Mouse (Mus musculus) urinary bladder, postnatal 10 days (tissue): Measurements from ENCODE around the gene Naxd.
"Not testable (repeated sequence)": the region's sequence is repeated elsewhere in the genome, so short reads cannot be mapped to it uniquely, and the experiment has no call there.

Source experiments
- DNase-seq: peaks from one replicate; pipeline ENCODE4 v3.0.0; 2022; ENCODE audit warnings: low spot score

Naxd gene

DNA sequence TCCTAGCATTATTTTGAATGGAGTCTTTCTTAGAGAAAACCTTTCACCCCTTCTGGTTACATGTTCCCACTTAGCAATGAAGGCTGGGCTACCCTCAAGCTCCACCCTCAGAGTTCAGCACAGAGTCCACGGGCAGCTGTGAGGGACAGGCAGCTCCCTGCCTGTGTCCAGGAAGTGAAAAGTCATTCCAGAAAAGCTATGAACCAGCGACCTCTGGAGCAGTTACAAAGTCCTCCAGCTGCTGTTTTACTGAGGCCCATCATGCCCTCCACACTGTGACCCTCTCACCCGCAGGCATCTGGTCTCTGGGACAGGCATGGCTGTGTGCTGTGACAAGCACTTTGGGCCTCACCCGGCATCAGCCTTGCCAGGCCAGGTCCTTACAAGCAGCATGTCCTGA is 24.2 kb upstream of the Naxd start:
- no peak for DNase-seq

GRCm38 (mm10) chr8:11475397-11475796 is 21.9 kb upstream of the Naxd start:
- DNase-seq: no peak

- DNase-seq: no peak
These were observed 21.4 kb upstream of the Naxd start for GRCm38 (mm10) chr8:11475876-11476275.

DNA sequence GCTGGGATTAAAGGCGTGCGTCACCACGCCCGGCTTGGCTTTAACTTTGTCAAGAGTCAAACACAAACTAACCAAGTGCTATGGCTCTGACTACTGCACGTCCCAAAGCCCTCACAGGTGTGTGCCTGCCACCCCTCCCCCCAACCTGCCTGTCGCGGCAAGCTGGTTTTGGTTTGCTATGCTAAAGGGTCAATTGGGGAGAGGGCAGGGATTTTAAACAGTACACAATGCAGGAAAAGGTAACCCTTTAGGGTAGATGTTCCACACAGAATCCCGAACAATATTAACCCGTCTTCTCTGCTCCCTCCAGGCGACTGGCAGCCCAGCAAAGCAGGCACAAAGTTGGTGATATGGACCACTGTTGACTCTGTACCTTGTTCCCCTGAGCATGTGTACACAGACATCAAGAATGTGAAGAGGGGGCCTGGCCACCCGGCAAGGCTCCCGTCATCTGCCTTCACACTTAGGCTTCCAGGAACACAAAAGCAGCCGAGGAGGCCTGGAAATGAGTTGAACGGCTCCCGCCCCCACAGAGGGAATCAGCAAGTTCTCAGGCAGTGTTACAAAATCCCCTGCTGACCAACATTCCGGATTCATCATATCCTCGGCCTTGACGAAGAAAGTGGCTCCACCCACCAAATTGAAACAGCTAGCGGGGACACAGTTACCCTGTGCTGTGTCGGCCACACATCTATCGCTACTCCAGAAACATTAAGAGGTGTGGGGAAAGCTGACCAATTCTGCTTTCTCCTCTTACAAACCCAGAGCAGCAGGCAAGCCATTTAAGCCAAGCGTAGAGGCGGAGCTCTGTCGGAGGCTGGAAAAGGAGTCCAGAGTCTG is 20.7 kb upstream of the Naxd start:
- DNase-seq: no peak

- DNase-seq: no peak
These were observed 20.1 kb upstream of the Naxd start for GRCm38 (mm10) chr8:11477178-11477553.

GRCm38 (mm10) chr8:11477811-11478761 is 19.2 kb upstream of the Naxd start, which contains the start of gene Rab20:
TSS of gene Rab20 (minus strand) at chr8:11478710.
- no peak for DNase-seq

DNA sequence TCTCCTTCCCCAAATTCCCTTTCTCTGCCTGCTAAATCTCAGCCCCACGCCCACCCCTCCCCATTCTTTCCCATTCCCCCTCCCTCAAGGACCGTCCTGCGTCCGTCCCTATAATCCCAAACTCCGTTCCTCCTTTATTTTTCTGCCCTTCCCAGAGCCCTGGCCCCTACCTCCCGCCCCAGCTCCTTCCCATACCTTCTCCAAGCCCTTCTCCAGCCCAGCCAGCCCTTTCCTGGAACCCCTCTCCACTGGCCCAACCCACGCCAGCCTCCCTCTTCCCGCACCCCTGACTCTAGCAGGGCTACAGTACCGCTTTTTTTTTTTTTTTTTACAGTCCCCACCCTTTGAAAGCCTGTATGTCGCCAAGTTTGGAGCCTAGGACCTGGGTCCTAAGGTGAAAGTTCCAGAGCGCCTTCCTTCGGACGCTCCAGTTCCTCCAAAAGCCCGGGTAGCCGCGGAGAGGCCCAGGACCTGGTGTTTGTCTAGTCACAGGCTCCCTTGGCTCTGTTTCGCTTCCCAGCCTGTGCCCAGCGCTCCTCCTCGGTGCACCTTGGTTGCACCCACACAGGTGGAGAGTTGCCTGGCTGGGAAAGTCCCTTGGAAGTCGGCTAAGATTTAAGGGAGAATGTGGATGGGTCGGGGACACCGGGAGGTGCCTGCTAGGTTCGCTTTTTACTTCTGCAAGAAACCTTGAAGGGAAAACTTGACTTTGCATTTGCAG is 18.3 kb upstream of the Naxd start:
- no peak for DNase-seq

DNA sequence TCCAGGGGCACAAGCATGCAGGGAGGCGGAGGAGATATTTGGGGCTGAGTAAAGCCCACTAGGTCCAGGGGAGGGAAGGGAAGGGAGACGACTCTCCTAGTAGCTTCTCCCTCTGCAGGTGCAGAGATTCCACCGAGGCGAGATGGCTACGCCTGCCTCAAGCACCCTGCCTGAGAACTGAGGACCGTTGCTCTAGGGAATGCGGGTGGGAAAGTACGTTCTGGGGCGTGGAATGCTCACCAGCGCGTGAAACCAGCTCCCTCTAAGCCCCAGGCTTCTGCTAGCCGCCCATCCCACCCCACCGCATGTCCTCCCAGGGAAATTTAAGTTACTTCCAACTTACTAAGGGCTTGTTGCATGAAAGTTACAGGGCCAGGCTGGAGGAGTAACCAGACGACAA is 17.7 kb upstream of the Naxd start:
- no peak for DNase-seq

DNA sequence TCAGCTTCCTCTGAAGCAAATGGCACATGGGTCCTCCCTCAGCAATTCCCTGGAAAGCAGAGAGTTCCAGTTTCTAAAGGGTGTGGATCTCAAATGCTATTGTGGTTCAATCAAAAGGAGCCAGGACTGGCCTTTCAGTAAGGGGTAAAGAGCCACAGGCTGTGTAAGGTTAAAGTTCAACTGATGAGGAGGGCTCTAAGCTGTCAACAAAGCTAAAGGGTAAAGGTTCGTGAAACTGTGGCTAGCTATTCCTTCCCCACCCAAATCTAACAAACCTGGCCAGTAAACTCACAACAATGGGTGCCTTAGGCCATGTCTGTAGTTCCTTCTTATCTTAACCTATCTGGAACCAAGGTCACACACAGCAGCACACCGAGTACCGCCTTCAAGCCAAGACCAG is 15.4 kb upstream of the Naxd start:
- DNase-seq: no peak

DNA sequence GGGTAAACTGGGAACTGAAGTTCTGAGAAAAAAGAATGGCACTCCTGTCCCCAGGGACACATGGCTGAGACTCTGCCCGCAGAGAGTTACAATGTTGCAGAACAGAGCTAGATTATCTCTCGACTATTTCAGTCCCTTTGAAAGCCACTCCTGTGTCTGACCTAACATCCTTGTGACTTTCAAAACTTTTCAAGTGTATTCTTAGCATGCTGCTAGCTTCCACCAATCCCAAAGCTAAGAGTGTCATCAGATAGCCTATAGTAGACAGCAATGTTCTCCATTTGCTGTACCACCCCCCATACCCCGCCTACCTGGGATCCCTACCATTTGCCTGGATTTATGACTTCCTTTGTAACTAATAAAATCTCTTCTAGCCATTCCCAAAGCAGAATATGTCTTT is 14.8 kb upstream of the Naxd start:
- DNase-seq: no peak

- DNase-seq: no peak
These were observed 11.2 kb upstream of the Naxd start for GRCm38 (mm10) chr8:11486142-11486541.

GRCm38 (mm10) chr8:11487229-11487628 is 10.1 kb upstream of the Naxd start:
- no peak for DNase-seq

GRCm38 (mm10) chr8:11492340-11492739 is 5.0 kb upstream of the Naxd start:
- not testable (repeated sequence) for DNase-seq

GRCm38 (mm10) chr8:11498281-11498680 is 975 bp downstream of the Naxd start:
- no peak for DNase-seq

GRCm38 (mm10) chr8:11498786-11499485 is 1.6 kb downstream of the Naxd start:
- DNase-seq: no peak

DNA sequence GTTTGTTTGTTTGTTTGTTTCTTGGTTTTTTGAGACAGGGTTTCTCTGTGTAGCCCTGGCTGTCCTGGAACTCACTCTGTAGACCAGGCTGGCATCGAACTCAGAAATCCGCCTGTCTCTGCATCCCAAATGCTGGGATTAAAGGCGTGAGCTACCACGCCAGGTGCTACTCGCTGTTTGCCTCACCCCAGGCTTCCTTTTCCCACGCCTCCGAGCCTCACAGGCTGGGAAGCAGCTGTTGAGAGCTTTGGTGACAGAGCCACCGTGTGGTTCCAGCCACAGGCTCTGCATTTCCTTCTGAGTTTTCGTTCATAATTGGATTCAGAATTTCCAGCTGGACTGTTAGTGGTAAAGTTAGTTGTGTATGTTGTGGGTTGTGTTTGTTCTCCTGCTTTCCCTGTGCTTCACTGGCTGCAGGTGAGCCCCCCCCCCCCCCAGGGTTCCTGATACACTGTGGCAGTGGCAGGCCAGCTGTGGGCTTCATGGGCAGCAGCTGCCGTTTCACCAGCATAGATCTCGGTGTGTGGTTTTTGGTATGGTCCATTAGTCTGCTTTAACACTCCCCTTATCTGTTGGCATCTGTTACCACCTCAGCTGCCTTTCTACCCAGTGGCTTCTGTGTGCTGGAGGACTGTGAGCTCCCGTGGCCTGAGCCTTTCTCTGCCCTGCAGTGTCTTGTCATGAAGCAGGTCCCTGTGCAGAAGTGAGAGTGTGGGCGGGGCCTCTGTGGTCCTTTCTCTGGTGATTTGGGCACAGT is 6.3 kb downstream of the Naxd start:
- no peak for DNase-seq

DNA sequence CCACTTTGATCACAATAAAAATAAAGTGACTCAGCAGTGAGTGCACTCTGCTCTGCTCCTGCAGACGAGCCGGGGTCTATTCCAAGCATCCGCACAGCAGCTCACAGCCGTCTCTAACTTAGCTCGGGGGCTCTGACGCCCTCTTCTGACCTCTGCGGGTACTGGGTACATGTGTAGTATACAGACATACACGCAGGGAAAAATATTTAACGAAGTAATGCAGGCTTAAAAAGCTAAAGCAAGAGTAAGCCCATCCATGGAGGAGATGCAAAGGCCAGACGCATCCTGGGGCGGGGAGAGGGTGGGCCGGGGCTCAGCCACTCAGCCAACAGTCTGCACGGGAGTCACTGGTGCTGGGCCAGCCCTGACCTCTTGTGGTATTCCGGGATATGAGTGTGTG is 8.8 kb downstream of the Naxd start:
- DNase-seq: no peak

DNA sequence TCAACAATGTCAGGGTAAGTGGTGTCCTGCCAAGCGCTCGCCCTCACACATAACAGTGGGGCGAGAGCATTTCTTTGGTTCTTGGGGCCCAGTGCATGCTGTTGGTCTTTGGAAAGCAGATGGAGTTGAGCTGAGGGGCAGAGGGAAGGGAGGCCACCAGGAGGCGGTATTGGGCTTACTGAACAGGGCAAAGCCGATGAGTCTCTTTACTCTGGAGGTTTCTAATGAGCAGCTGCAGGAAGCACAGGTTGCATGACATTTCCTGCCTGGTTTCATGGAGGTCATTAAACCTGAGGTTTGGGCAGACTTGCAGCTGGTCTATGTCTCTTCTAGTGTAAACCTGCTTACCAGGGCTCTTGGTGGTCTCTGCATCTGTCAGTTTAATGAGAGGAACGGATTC is 9.5 kb downstream of the Naxd start:
- no peak for DNase-seq

GRCm38 (mm10) chr8:11508880-11509279 is 11.6 kb downstream of the Naxd start:
- DNase-seq: no peak

- DNase-seq: no peak
These were observed 13.7 kb downstream of the Naxd start for GRCm38 (mm10) chr8:11510971-11511370.

GRCm38 (mm10) chr8:11512711-11513110 is 15.4 kb downstream of the Naxd start:
- no peak for DNase-seq
